Mouse (Mus musculus) limb, embryonic 14.5 days (tissue): ENCODE results near the gene Usp3. TPM values are rescaled to one million over a fixed set of nuclear protein-coding genes. Genes with fewer than 3 reads are reported as not detected.

Experiments used
- ATAC-seq: fragments of 200-750 bp; cut with Nextera tagmentation; 2 replicates; pipeline ENCODE4 v1.8.0; 2017; ENCODE audit warnings: low read depth, moderate number of reproducible peaks, moderate TSS enrichment; ENCODE audit not compliant: low FRiP score
- DNase-seq: peaks from one replicate; pipeline ENCODE4 v3.0.0-alpha.2; 2015; ENCODE audit warnings: low spot score
- H3K27ac ChIP-seq: fragments of 300-500 bp; sonication (generic); replicated peaks from 2 replicates; pipeline ENCODE4 v1.5.1; 2014; ENCODE audit warnings: low read depth, mild to moderate bottlenecking, low read length, moderate library complexity, mixed read lengths
- H3K27me3 ChIP-seq: fragments of 300-500 bp; sonication (generic); 2 replicates; pipeline ENCODE4 v1.6.1; 2014; ENCODE audit warnings: low read length, mixed read lengths; ENCODE audit not compliant: control insufficient read depth, insufficient read depth
- H3K36me3 ChIP-seq: fragments of 300-500 bp; sonication (generic); 2 replicates; pipeline ENCODE4 v1.6.1; 2014; ENCODE audit warnings: mild to moderate bottlenecking, low read length, moderate library complexity, mixed read lengths; ENCODE audit not compliant: control insufficient read depth, insufficient read depth
- H3K4me1 ChIP-seq: fragments of 300-500 bp; sonication (generic); 2 replicates; pipeline ENCODE4 v1.6.1; 2014; ENCODE audit warnings: antibody characterized with exemption, low read length, mixed read lengths; ENCODE audit not compliant: control insufficient read depth, insufficient read depth
- H3K4me2 ChIP-seq: fragments of 300-500 bp; sonication (generic); replicated peaks from 2 replicates; pipeline ENCODE4 v1.6.1; 2014; ENCODE audit warnings: low read depth, mild to moderate bottlenecking, low read length, moderate library complexity; ENCODE audit not compliant: severe bottlenecking
- H3K4me3 ChIP-seq: fragments of 300-500 bp; sonication (generic); replicated peaks from 2 replicates; pipeline ENCODE4 v1.5.1; 2014; ENCODE audit warnings: low read length
- H3K9ac ChIP-seq: fragments of 300-500 bp; sonication (generic); 2 replicates; pipeline ENCODE4 v1.6.1; 2014; ENCODE audit warnings: mild to moderate bottlenecking, low read depth, low read length, moderate library complexity; ENCODE audit not compliant: severe bottlenecking
- H3K9me3 ChIP-seq: fragments of 300-500 bp; sonication (generic); 2 replicates; pipeline ENCODE4 v1.6.1; 2016; ENCODE audit warnings: low read length; ENCODE audit not compliant: control insufficient read depth
- POLR2A ChIP-seq: fragments of 200-500 bp; IDR thresholded peaks from 2 replicates; pipeline ENCODE4 v1.8.0; 2012; ENCODE audit warnings: inconsistent platforms, mild to moderate bottlenecking, moderate library complexity, borderline replicate concordance; ENCODE audit not compliant: insufficient read depth, insufficient read length; ENCODE audit errors: extremely low read depth
- WGBS: fragments of 180-500 bp; shearing (Covaris S2); extraction: QIAGEN DNeasy Blood & Tissue Kit; methylation state at CpG from one replicate; pipeline ENCODE4 v1.1.7; 2014; 5-methylcytosine and 5-hydroxymethylcytosine counted together
- polyA plus RNA-seq, 2 experiments: library from polyadenylated mRNA; depleted of rRNA in 1 of 2; stranded (reverse) in 1 of 2; unstranded in 1 of 2; fragments of >200 nt; fragmentation: Nextera tagmentation in 1 of 2; extraction: Ambion mirVana in 1 of 2; gene quantifications; 2 replicates each; pipeline versions ENCODE4 v1.2.1 to v1.2.3; 2012 to 2014

The Usp3 gene
- polyA plus RNA-seq, 2 experiments: 45.8 to 66.7 TPM

DNA sequence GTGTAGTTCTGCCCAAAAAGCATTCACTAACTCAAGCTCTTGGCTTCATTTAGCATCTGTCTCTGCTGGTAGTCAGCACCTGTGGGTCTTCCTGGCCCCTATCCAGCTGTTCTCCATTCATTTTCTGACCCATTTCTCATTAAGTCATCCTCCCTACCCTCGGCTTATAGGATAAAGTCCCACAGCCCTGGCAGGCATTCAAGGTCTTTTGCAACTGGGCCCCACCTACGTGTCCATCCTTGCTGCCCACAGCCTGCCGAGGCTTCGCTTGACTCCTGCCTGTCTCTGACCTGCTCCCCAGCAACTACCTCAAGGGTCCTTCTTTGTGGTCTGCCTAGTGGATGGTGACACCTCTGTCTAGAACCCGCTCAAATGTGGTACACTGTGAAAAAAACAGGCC lies 33.7 kb upstream of the Usp3 start:
- no peak for DNase-seq
- Histone ChIP-seq H3K9ac (no peak overlapping the region), H3K27ac (no peak overlapping the region), H3K36me3 (no peaks in the 10 kb centered on the region), H3K4me2 (no peak overlapping the region), H3K27me3 (no peaks in the 10 kb centered on the region), H3K4me1 (peaks cover 4% of the 10 kb centered on the region; the same call in 1 of the 2 replicates), H3K4me3 (no peak overlapping the region), H3K9me3 (no peaks in the 10 kb centered on the region)
- no peak for ATAC-seq
- WGBS: 86% methylated on average over 5 of the region's 5 CpGs
- no peak for TF ChIP-seq POLR2A

DNA sequence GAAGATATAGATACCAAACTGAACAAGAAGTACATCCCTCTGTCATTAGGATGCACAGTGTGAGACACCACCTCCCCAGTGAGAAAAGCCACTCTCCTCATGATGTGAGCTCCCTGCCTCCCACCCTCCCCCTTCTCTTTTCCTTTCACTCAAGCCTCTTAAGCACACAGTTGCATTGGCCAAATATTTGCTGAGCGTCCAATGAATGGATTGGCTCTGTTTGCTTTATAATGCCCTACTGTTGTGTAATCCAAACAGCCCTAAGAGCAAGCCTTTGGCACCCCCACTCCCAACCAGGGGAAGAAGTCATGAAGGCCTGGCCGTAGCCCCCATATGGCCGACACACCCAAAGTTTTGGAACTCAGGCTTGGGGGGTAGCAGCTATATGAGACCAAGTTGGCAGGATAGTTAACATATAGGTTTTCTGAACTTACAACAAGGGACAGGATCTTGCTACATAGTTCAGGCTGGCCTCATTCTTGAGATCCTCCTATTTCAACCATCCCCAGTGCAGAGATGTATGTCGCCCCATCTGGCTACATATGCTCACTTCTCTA lies 33.1 kb upstream of the Usp3 start:
- no peak for TF ChIP-seq POLR2A
- Histone ChIP-seq H3K36me3 (no peaks in the 10 kb centered on the region), H3K4me3 (no peak overlapping the region), H3K9me3 (no peaks in the 10 kb centered on the region), H3K9ac (no peak overlapping the region), H3K27me3 (no peaks in the 10 kb centered on the region), H3K4me1 (peaks cover 2% of the 10 kb centered on the region), H3K27ac (no peak overlapping the region), H3K4me2 (no peak overlapping the region)
- 89% methylated on average over 4 of the region's 4 CpGs for whole genome bisulfite sequencing
- ATAC-seq: no peak
- DNase-seq: no peak

DNA sequence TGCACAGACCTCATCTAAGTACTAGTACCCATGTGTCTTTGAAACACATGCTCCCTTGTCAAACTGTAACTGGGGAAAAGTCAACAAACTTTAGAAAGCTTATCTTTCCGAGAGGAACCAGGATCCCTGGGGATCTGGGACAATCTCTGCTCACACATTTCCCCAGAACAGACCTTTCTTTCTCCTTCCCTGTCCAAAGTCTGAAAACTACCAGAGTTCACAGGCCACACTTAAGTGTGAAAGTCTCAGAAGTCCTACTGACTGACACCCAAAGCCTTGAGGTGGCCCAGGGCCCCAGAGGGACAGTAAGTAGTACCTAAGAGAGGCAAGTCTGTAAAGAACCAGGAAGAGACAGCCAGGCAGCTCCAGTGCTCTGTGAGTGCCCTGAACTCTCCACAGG lies 31.9 kb upstream of the Usp3 start:
- 54% methylated on average over 1 of the region's 1 CpGs for WGBS
- Histone ChIP-seq H3K4me3 (no peak overlapping the region), H3K4me1 (peaks cover 7% of the 10 kb centered on the region), H3K9ac (no peak overlapping the region), H3K27ac (no peak overlapping the region), H3K4me2 (no peak overlapping the region), H3K27me3 (no peaks in the 10 kb centered on the region), H3K36me3 (no peaks in the 10 kb centered on the region), H3K9me3 (no peaks in the 10 kb centered on the region)
- no peak for DNase-seq
- ATAC-seq: no peak
- TF ChIP-seq POLR2A: no peak

DNA sequence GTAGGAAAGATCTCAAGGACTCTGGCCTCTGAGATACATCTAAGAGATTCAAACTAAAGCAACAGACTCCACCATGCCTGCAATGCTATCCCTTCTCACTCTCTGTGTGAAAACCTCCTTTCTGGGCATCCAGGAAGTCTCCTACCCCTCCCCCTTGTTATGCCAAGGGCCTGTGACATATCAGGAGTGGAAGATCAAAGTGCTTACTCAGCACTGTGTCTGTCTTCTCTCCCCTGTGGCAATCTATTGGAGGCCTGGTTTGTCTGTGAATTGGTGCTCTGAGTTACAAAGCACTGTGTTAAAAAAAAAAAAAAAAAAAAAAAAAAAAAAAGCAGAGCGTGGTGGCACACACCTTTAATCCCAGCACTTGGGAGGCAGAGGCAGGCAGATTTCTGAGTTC lies 30.7 kb upstream of the Usp3 start:
- WGBS: 86% methylated on average over 1 of the region's 1 CpGs
- no peak overlapping the region for H3K4me3 ChIP-seq
- peaks cover 7% of the 10 kb centered on the region for H3K4me1 ChIP-seq
- ATAC-seq (no peak), DNase-seq (no peak)
- H3K4me2 ChIP-seq: no peak overlapping the region
- H3K27me3 ChIP-seq: no peaks in the 10 kb centered on the region
- H3K9me3 ChIP-seq: no peaks in the 10 kb centered on the region
- H3K36me3 ChIP-seq: no peaks in the 10 kb centered on the region
- H3K27ac ChIP-seq: no peak overlapping the region
- no peak overlapping the region for H3K9ac ChIP-seq
- TF ChIP-seq POLR2A: no peak

DNA sequence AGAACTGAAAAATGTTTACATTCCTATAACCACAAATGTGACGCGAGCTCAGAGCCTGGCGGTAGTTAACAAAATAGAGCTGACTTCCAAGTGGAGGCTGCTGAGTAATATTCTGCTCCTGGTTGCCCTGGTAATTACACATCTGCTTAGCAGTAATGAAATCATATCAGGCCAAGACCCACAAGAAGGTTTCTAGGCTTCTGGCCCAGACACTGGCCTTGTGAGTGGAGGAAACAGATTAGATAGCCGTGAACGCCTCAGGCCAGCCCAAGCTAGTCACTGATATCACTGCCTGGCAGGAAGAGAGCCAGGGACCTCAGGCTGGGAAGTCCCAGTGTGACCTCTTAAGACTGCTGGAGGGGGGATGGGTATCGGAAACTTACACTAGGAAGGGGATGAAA lies 27.6 kb upstream of the Usp3 start:
- no peaks in the 10 kb centered on the region for H3K27me3 ChIP-seq
- H3K4me3 ChIP-seq: no peak overlapping the region
- ATAC-seq (peak; percentile 47; the same call in 1 of the 2 replicates), DNase-seq (peak; percentile 63)
- H3K4me1 ChIP-seq: peaks cover 7% of the 10 kb centered on the region
- H3K4me2 ChIP-seq: no peak overlapping the region
- no peak overlapping the region for H3K9ac ChIP-seq
- no peaks in the 10 kb centered on the region for H3K9me3 ChIP-seq
- WGBS: 11% methylated on average over 6 of the region's 6 CpGs
- H3K27ac ChIP-seq: peak overlapping the region; percentile 65
- H3K36me3 ChIP-seq: no peaks in the 10 kb centered on the region
- no peak for TF ChIP-seq POLR2A

DNA sequence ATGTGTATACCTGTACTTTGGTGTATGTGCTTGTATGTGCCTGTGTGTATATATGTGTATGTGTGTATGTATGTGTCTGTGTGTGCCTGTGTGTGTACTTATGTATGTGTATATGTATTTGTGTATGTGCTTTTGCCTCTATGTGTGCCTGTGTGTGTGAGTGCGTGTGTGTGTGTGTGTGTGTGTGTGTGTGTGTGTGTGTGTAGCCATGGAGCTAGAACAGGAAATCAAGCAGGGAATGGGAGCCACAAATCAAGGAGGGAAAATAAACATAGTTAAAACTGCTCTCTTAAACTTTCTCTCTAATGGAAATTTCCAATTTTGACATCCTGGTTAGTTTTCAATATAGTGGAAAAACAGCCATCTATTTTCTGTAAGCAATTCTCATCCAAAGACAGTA lies 27.1 kb upstream of the Usp3 start:
- DNase-seq: no peak
- Histone ChIP-seq H3K9me3 (no peaks in the 10 kb centered on the region), H3K4me2 (no peak overlapping the region), H3K36me3 (no peaks in the 10 kb centered on the region), H3K27ac (no peak overlapping the region), H3K4me1 (peaks cover 7% of the 10 kb centered on the region), H3K27me3 (no peaks in the 10 kb centered on the region), H3K4me3 (no peak overlapping the region), H3K9ac (no peak overlapping the region)
- no peak for TF ChIP-seq POLR2A
- ATAC-seq: no peak
- 82% methylated on average over 1 of the region's 1 CpGs for WGBS
